ENCODE assay signal across 18 mouse cellular contexts in genomic region chr1:142695179-142695578, GRCm38 (mm10).
"Had no signal": no experiment of that assay in that cellular context is flagged by ENCODE, and none has a peak within 500 bp of the region (broad histone marks: within the 10 kb centered on the region; RNA-seq: fewer than 3 reads in every experiment).

No protein-coding gene starts in this region.

- H3K4me2 ChIP-seq: liver, embryonic 13.5 days; midbrain, embryonic 12.5 days; midbrain, embryonic 15.5 days; neural tube, embryonic 13.5 days; stomach, embryonic 15.5 days had no signal

- H3K36me3 ChIP-seq: liver, embryonic 13.5 days; midbrain, embryonic 12.5 days; midbrain, embryonic 15.5 days; neural tube, embryonic 13.5 days; stomach, embryonic 15.5 days had no signal

- ATAC-seq: midbrain, embryonic 15.5 days had no signal

- DNase-seq: kidney, adult 18-20 months; kidney, postnatal 36 days; left cerebral cortex, postnatal 4 days; liver; liver, embryonic 13.5 days; lung, adult 2 months; lung, postnatal 14 days; lung, postnatal 4 days; retina, postnatal 1 day; right cerebral cortex, postnatal 25 days; spleen, adult 18-20 months; thymus, postnatal 25 days had no signal

- H3K27ac ChIP-seq: kidney, postnatal 0 days; liver, embryonic 13.5 days; midbrain, embryonic 12.5 days; midbrain, embryonic 15.5 days; neural tube, embryonic 13.5 days; stomach, embryonic 15.5 days had no signal

- H3K4me3 ChIP-seq: liver, embryonic 13.5 days; midbrain, embryonic 12.5 days; midbrain, embryonic 15.5 days; myocyte; neural tube, embryonic 13.5 days; stomach, embryonic 15.5 days had no signal

- H3K27me3 ChIP-seq: liver, embryonic 13.5 days; midbrain, embryonic 12.5 days; midbrain, embryonic 15.5 days; neural tube, embryonic 13.5 days; stomach, embryonic 15.5 days had no signal

- H3K9ac ChIP-seq: liver, embryonic 13.5 days; midbrain, embryonic 12.5 days; midbrain, embryonic 15.5 days; neural tube, embryonic 13.5 days; stomach, embryonic 15.5 days had no signal

- H3K4me1 ChIP-seq: liver, embryonic 13.5 days; midbrain, embryonic 12.5 days; midbrain, embryonic 15.5 days; neural tube, embryonic 13.5 days; stomach, embryonic 15.5 days had no signal

- H3K9me3 ChIP-seq: liver, embryonic 13.5 days; midbrain, embryonic 12.5 days; midbrain, embryonic 15.5 days; neural tube, embryonic 13.5 days; stomach, embryonic 15.5 days had no signal
